Mouse (Mus musculus) cerebellum, adult 2 months (tissue): ENCODE measurements around the gene Ankrd55.

Source experiments
- CTCF ChIP-seq: fragments of 200-500 bp; IDR thresholded peaks from 2 replicates; pipeline ENCODE4 v1.5.1; 2011; ENCODE audit warnings: low read depth, mild to moderate bottlenecking, control low read depth, low read length, moderate library complexity, borderline replicate concordance; ENCODE audit not compliant: insufficient read depth
- POLR2A ChIP-seq: fragments of 200-500 bp; IDR thresholded peaks from 2 replicates; pipeline ENCODE4 v1.6.1; 2011; ENCODE audit warnings: low read length, control low read depth, borderline replicate concordance; ENCODE audit not compliant: insufficient read depth

DNA sequence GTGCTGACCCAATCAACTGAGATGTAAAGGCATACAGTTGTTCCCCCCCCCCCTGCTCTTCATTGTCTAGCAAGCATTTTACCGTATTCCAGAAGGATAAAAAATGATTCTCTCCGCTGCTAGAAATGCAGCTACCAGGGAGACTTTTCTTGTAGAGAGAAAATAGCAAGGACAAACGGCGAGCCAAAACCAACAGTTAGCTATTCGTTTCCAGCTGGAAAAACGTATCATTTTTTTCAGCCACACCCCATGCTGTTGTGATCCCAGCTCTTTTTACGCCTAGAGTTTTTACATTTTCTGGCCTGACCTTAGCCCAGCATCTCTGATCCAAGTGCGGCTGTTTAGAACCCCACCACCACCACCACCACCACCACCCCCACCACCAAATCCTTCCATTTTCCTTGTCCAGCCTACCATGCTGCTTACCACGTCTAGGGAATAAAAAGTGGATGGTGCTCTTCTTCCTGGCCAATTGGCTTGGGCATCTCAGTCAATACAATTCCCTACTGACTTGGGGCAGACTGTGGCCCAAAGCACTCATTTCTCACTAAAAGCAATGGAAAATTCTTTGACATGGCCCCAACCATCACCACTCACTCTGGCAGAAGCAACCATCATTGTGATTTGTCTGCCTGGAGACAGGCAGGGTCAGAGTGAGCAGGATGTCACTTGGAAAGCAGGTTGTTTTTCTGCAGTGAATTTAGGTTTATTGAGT, 119.7 kb downstream of the Ankrd55 start:
- TF ChIP-seq CTCF = no peak
- no peak for TF ChIP-seq POLR2A
